Mouse (Mus musculus): ENCODE results near the gene Tex26.

DNA sequence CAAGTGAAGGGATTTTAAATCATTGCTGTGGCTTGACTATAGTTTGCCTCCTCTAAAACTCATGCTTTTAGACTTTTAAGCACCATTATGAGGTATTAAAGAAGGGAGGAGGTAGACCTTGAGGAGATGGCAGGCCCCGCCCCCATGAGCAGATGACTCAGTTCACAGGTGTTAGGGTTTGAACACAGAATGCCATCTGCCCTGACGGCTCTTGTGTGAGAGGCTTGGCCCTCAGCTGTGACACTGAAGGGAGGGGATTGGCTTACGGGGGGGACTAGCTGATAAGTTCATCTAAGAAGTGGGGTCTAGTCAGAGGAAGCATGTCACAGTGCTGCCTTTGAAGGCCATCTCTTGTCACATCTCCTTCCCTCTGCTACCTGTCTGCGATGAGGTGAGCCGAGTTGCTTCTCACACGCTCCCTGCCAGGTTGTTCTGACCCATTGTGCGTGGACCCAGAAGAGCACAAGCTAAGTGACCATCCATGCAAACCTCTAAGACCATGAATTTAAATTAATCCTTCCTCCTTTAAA lies 37.9 kb upstream of the Tex26 start:
- no peak for TF ChIP-seq POLR2A (IDR thresholded peaks at IDR 0.05; ENCODE audit: borderline replicate concordance, insufficient read depth, low read length)
- no peak for TF ChIP-seq CTCF (IDR thresholded peaks at IDR 0.05; ENCODE audit: borderline replicate concordance, insufficient read depth, low read depth, low read length)
